19 mouse cellular contexts compared by ENCODE assay signal in genomic region chr1:72720115-72720725, GRCm38 (mm10). TPM values are rescaled to one million over a fixed set of nuclear protein-coding genes. Genes with fewer than 3 reads are reported as not detected.
DNase-seq lines count a peak whose midpoint lies in the region; ATAC-seq and TF ChIP-seq lines count a peak whose summit lies in the region.
"Had no signal": no experiment of that assay in that cellular context is flagged by ENCODE, and none has a peak within 500 bp of the region (broad histone marks: within the 10 kb centered on the region; RNA-seq: fewer than 3 reads in every experiment).

No protein-coding gene starts in this region.

- 40% methylated on average over 6 of the region's 6 CpGs for WGBS in forebrain, embryonic 16.5 days
- 32% methylated on average over 6 of the region's 6 CpGs for WGBS in forebrain, embryonic 14.5 days
- 34% methylated on average over 6 of the region's 6 CpGs for WGBS in hindbrain, embryonic 10.5 days
- WGBS in midbrain, postnatal 0 days = 36% methylated on average over 6 of the region's 6 CpGs
- 64% methylated on average over 6 of the region's 6 CpGs for WGBS in lung, adult 2 months

- no peak for TF ChIP-seq POLR2A in lung, adult 2 months (IDR thresholded peaks at IDR 0.05; ENCODE audit: borderline replicate concordance, extremely low read depth, low read depth, low read length)

- no peaks in the 10 kb centered on the region for H3K36me3 ChIP-seq in forebrain, embryonic 16.5 days (ENCODE audit: control insufficient read depth, insufficient read depth)
- peaks cover 15% of the 10 kb centered on the region; the same call in 1 of the 2 replicates for H3K36me3 ChIP-seq in forebrain, embryonic 14.5 days (ENCODE audit: control insufficient read depth, insufficient read depth, low read length)
- peaks cover 13% of the 10 kb centered on the region for H3K36me3 ChIP-seq in hindbrain, embryonic 10.5 days
- H3K36me3 ChIP-seq in midbrain, postnatal 0 days (ENCODE audit: insufficient read depth, low read length) = peaks cover 8% of the 10 kb centered on the region; the same call in 1 of the 2 replicates

- no peak overlapping the region for H3K9ac ChIP-seq in forebrain, embryonic 16.5 days (replicated peaks; ENCODE audit: low read depth, low read length)
- no peak overlapping the region for H3K9ac ChIP-seq in forebrain, embryonic 14.5 days (ENCODE audit: low read length)
- H3K9ac ChIP-seq in midbrain, postnatal 0 days (replicated peaks; ENCODE audit: low read length, poor library complexity, severe bottlenecking) = no peak overlapping the region

- H3K9me3 ChIP-seq in forebrain, embryonic 16.5 days (ENCODE audit: control insufficient read depth, low read length) = no peaks in the 10 kb centered on the region
- H3K9me3 ChIP-seq in forebrain, embryonic 14.5 days (replicated peaks; ENCODE audit: control insufficient read depth, low read length) = no peaks in the 10 kb centered on the region
- no peaks in the 10 kb centered on the region for H3K9me3 ChIP-seq in hindbrain, embryonic 10.5 days
- H3K9me3 ChIP-seq in midbrain, postnatal 0 days (ENCODE audit: low read length) = no peaks in the 10 kb centered on the region

- TF ChIP-seq CTCF in midbrain, postnatal 0 days (IDR thresholded peaks at IDR 0.05) = no peak
- TF ChIP-seq CTCF in lung, adult 2 months (IDR thresholded peaks at IDR 0.05; ENCODE audit: insufficient read depth, low read length) = no peak

- H3K27me3 ChIP-seq in forebrain, embryonic 16.5 days (replicated peaks; ENCODE audit: control insufficient read depth, insufficient read depth, low read length) = no peaks in the 10 kb centered on the region
- H3K27me3 ChIP-seq in forebrain, embryonic 14.5 days (replicated peaks; ENCODE audit: control insufficient read depth, insufficient read depth, low read length) = no peaks in the 10 kb centered on the region
- H3K27me3 ChIP-seq in hindbrain, embryonic 10.5 days (ENCODE audit: insufficient read depth, poor library complexity, severe bottlenecking) = no peaks in the 10 kb centered on the region
- no peaks in the 10 kb centered on the region for H3K27me3 ChIP-seq in midbrain, postnatal 0 days (ENCODE audit: insufficient read depth, low read length)

- H3K4me1 ChIP-seq in forebrain, embryonic 16.5 days (replicated peaks; ENCODE audit: control insufficient read depth, insufficient read depth, low read length) = peaks cover 5% of the 10 kb centered on the region; the same call in 1 of the 2 replicates
- no peaks in the 10 kb centered on the region for H3K4me1 ChIP-seq in forebrain, embryonic 14.5 days (ENCODE audit: control insufficient read depth, insufficient read depth, low read length)
- H3K4me1 ChIP-seq in hindbrain, embryonic 10.5 days (replicated peaks) = peaks cover 26% of the 10 kb centered on the region
- no peaks in the 10 kb centered on the region for H3K4me1 ChIP-seq in midbrain, postnatal 0 days (ENCODE audit: insufficient read depth, low read length)
- H3K4me1 ChIP-seq in lung, adult 2 months (ENCODE audit: control insufficient read depth, insufficient read depth, low read length) = no peaks in the 10 kb centered on the region

- H3K4me3 ChIP-seq in forebrain, embryonic 16.5 days (replicated peaks; ENCODE audit: low read length) = no peak overlapping the region
- no peak overlapping the region for H3K4me3 ChIP-seq in forebrain, embryonic 14.5 days (ENCODE audit: low read depth, low read length)
- H3K4me3 ChIP-seq in hindbrain, embryonic 10.5 days = no peak overlapping the region
- no peak overlapping the region for H3K4me3 ChIP-seq in midbrain, postnatal 0 days (ENCODE audit: low read depth, low read length)
- H3K4me3 ChIP-seq in lung, adult 2 months (replicated peaks; ENCODE audit: extremely low read depth, low read depth, low read length) = no peak overlapping the region

- peak; percentile 34; the same call in 1 of the 2 replicates for ATAC-seq in forebrain, embryonic 16.5 days
- no peak for ATAC-seq in forebrain, embryonic 14.5 days
- 0 out of 2 replicates have a peak, but pooled peaks have one; percentile 42 for ATAC-seq in midbrain, postnatal 0 days (ENCODE audit: low FRiP score)

- H3K4me2 ChIP-seq in forebrain, embryonic 16.5 days (ENCODE audit: low read length) = no peak overlapping the region
- H3K4me2 ChIP-seq in forebrain, embryonic 14.5 days (ENCODE audit: low read length) = no peak overlapping the region
- no peak overlapping the region for H3K4me2 ChIP-seq in midbrain, postnatal 0 days (ENCODE audit: low read depth, low read length, poor library complexity, severe bottlenecking)

- no peak for DNase-seq in forebrain, embryonic 14.5 days (ENCODE audit: low spot score)
- DNase-seq in NIH3T3 (ENCODE audit: low read depth) = peak; percentile 73
- DNase-seq in hindbrain, embryonic 10.5 days (ENCODE audit: low spot score) = peak; percentile 69
- peak; percentile 75 for DNase-seq in midbrain, postnatal 0 days (ENCODE audit: low spot score)
- no peak for DNase-seq in ovary, postnatal 36 days (ENCODE audit: low spot score)
- DNase-seq in lung, adult 2 months = no peak
- DNase-seq in layer of hippocampus, postnatal 36 days = no peak
- DNase-seq: gastrocnemius, postnatal 36 days; kidney, adult 11 months; thymus, adult 2 months had no signal

- H3K27ac ChIP-seq in forebrain, embryonic 16.5 days (ENCODE audit: low read length) = no peak overlapping the region
- H3K27ac ChIP-seq in forebrain, embryonic 14.5 days (ENCODE audit: low read depth, low read length) = no peak overlapping the region
- H3K27ac ChIP-seq in hindbrain, embryonic 10.5 days = peak overlapping the region; percentile 66
- H3K27ac ChIP-seq in midbrain, postnatal 0 days (ENCODE audit: low read depth, low read length) = no peak overlapping the region

RNA-seq across cellular contexts. Expression of gene Rpl37a, which starts 9.1 kb away (rescaled TPM):
- polyA plus RNA-seq in forebrain, embryonic 16.5 days (2015; fragmentation: Nextera tagmentation; extraction: Ambion mirVana) = 951 and 957 TPM in 2 replicates
- 1,225 and 1,554 TPM in 2 replicates for polyA plus RNA-seq in forebrain, embryonic 14.5 days (2014; fragmentation: Nextera tagmentation; extraction: Ambion mirVana)
- polyA plus RNA-seq in hindbrain, embryonic 10.5 days (2016; fragmentation: Nextera tagmentation; extraction: Ambion mirVana) = 1,371 and 1,426 TPM in 2 replicates
- 487 and 626 TPM in 2 replicates for total RNA-seq in midbrain, postnatal 0 days (2014; rRNA removed)
- polyA plus RNA-seq in midbrain, postnatal 0 days (2015; fragmentation: Nextera tagmentation; extraction: Ambion mirVana) = 1,038 and 1,114 TPM in 2 replicates
- 483 and 531 TPM in 2 replicates for polyA plus RNA-seq in lung, adult 2 months (2012; rRNA removed)
- 100 to 1,000 TPM; 568 to 629 TPM for total RNA-seq in layer of hippocampus, postnatal 36 days (2021)

RNA-seq across cellular contexts. Expression of gene Ankar, which starts 19.8 kb away (rescaled TPM):
- not detected in 2 replicates for polyA plus RNA-seq in forebrain, embryonic 16.5 days (2015; fragmentation: Nextera tagmentation; extraction: Ambion mirVana)
- polyA plus RNA-seq in forebrain, embryonic 14.5 days (2014; fragmentation: Nextera tagmentation; extraction: Ambion mirVana) = not detected in 2 replicates
- not detected in 2 replicates for polyA plus RNA-seq in hindbrain, embryonic 10.5 days (2016; fragmentation: Nextera tagmentation; extraction: Ambion mirVana)
- not detected in 2 replicates for total RNA-seq in midbrain, postnatal 0 days (2014; rRNA removed)
- not detected in 2 replicates for polyA plus RNA-seq in midbrain, postnatal 0 days (2015; fragmentation: Nextera tagmentation; extraction: Ambion mirVana)
- polyA plus RNA-seq in lung, adult 2 months (2012; rRNA removed) = not detected in 2 replicates
- not detected for total RNA-seq in layer of hippocampus, postnatal 36 days (2021)
- total RNA-seq: gastrocnemius, postnatal 36 days; layer of hippocampus, adult 8-10 months; left cerebral cortex, postnatal 25 days; megakaryocyte, adult 5-6 weeks; MEL had no signal
- polyA plus RNA-seq: C2C12; cortical plate, adult 2 months; heart, embryonic 16.5 days; liver, embryonic 16.5 days; thymus, adult 2 months had no signal

Comparison
In these comparisons a context has a peak if more than half of its experiments do, and no peak if none do; other contexts are left out.
1. DNase-seq: peak in NIH3T3 (single experiment), hindbrain, embryonic 10.5 days (single experiment) and midbrain, postnatal 0 days (single experiment); none in forebrain, embryonic 14.5 days (single experiment), ovary, postnatal 36 days (single experiment), lung, adult 2 months (single experiment) and layer of hippocampus, postnatal 36 days (0 of 2).